Mouse (Mus musculus) kidney, postnatal 36 days (tissue): Measurements from ENCODE around the gene Tnk2.

Experiments
- DNase-seq, 2 experiments: peaks; one replicate each; pipeline ENCODE4 v3.0.0; 2021 to 2022; ENCODE audit warnings: mixed read lengths in 2 of 2

Tnk2 gene

DNA sequence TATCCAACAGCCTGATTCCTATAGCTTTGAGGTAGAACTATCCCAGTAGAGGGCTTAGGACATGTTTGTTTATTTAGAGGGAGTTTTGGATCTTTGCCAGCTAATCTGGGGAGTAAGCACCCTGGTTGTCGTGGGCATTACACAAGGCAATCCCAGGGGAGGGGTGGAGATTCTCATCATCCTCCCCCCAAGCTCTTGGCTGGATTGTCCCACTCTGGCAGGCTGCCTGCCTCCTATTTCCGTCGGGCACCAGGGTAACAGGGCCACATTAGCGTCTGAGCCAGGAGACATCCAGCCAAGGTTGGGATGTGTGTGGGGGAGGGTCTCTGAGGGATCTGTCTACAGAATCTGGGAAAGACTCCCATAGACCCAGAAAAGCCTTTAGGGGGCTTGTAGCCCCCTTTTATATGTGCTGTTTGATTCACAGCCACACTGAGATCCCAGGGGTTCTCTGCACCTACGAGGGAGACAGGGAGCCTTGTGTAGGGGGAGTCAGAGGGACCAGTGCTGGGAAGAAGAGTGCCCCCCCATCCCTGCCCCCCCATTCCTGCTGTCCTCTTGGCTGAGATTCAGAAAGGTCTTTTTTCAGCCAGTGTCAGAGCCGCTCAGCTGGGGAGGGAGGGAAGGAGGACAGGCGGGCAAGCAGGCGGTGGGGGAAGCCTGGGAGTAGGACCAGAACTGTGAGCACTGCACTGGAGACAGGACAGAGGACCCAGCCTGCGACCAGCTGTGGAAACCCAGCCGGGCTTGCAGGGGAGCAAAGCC is 17.1 kb downstream of the Tnk2 start:
- peak; percentile 58 to 73 for DNase-seq

DNA sequence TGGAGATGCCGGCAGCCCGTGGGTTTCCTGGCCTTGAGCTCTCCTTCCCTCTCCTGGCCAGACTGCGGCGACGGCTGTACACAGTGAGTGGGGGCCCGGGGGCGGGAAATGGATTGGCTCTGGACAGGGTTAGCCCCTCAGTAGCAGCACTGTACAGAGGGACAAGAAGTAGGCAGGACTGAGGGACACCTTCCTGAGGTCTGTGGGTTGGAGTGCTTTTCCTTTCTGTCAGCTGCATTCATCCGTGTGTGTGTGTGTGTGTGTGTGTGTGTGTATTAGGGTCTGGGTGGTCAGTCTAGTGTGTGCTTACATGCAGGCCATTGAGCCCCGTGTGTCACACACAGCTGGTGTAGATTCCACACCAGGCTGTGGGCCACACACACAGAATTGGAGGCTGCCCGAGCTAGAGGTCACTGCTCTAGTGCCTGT is 17.8 kb downstream of the Tnk2 start:
- DNase-seq, result peak in 1 of 2 experiments; percentile 29

DNA sequence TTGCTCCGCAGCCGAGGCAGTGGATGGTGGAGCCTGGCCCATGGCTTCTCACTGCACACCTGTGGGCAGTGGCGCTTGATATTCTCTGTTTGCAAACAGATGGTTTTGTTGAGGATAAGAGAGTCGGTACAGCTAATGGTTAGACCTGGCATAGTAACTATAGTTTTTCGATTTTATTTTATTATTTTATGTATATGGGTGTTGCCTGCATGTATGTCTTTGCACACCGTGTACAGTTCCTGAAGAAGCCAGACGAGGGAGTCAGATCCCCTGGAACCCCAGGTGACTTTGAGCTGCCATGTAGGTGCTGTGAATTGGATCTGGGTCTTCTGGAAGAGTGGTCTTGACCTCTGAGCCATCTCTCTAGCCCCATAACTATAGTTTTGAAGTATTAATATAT is 18.7 kb downstream of the Tnk2 start:
- no peak for DNase-seq

DNA sequence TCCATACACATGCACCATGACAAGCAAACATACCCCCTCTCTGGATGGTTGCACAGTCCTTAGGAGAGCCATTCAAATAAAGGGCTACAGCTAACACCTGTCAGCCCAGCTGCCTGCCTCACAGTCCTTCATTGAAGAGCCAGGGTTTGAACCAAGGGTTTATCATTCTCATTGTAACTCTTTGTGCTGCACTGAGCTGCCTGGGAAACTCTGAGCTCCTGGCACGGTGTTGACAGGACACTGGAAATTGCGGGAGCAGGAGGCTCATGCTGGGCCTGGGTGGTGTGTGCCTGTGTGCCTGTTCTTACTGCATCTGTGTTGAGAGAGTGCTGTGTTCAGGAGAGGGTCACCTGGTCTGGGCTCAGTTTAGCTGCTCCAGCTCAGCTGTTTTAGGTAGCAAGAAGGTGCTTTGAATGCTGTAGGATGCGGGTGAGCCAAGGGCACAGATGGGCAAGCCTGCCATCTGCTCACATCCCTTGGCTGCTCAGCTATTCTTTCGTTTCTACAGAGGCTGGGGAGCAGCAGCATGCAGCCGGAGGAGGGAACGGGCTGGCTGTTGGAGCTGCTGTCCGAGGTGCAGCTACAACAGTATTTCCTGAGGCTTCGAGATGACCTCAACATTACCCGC is 19.7 kb downstream of the Tnk2 start:
- no peak for DNase-seq

DNA sequence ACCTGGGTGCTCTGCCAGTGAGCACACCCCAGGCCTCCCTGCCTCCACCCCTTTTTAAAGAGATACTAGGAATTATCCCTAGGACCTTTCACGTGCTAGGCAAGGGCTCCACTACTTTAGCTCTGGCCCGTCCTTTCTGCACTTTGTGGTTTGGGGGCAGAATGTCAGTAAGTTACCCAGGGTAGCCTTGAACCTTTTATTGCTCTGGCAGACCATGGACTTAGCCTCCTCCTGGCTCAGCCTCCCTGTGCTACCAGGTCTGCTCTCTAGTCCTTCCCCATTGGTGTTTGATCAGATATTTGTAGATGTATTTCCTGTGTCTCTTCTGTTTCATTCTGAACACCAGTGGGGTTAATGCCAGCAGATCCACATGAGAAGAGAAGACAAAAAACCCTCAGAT is 20.5 kb downstream of the Tnk2 start:
- DNase-seq, result no peak

DNA sequence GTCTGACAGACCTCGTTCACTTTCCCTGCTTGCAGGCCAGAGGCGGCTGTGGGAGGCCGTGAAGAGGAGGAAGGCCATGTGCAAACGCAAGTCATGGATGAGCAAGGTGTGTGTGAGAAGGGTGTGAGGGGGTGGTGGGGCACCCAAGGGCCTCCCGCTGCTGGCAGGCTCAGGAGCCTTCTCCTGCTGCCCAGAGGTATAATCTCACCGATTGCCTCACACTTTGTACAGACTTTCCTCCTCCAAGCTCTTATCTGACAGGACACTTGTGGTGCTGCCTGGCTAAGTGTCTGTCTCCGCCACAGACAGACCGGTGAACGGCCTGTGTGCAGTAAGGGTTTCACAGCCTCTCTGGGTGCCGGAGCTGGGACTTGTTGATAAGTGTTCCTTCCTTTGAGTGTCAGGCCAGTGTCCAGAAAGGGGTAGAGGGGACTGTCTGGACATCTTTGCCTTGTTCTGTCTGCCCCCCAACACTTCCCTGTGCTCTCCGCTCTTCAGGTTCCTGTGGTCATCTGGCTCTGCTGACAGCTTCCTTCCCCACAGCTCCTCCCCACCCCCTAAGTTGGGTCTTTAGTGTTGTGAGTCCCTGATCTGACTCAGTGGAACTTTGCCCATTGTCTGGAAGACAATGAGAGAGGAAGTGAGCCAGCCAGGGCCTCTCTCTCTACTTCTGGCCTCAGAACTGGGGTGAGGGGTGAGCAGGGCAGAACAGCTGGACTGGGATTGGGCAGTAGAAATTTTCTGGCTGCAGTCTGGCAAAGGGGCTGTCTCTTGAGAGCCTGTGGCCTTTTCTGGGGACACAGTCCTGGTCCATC is 22.4 kb downstream of the Tnk2 start:
- DNase-seq, result peak; percentile 55 to 66

DNA sequence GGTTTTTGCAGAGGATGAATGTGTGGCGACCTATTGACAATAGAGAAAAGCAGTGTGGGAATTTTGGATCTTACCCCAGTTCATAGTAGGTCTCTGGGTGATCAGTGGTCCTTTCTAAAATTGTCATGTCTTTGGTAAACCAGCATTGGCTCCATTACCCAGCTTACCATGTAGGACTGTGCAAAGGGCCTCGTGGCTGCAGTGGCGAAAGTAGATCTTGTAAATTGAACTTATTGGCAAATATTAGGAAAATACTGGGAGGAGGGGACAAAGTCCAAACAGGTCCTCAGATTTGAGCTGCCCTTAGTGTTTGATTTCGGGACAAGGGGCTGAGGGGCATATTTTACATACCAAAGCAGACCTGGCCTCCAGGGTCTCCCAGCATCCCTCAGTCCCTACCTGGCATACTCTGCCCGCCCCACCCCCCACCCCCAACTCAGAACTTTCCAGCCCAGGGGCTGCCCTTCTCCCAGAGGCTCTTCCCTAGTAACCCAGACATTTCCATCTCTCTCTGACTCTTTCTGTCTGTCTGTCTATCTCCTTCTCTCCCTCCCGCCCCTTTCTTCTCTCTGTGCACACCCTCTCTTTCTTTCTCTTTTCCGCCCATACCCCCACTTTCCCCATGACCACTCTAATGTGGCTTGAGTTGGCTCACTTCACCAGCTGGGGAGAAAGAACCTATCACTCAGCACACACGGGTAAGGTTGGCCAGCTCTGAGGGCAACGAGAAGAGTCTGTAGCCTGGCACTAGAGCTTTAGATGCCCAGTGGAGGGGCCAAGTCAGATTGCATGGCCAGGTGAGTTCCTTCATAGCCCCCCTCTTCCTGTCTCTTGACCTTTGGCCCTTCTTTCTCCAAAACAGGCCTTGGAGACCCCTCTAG is 23.2 kb downstream of the Tnk2 start:
- DNase-seq, result no peak

DNA sequence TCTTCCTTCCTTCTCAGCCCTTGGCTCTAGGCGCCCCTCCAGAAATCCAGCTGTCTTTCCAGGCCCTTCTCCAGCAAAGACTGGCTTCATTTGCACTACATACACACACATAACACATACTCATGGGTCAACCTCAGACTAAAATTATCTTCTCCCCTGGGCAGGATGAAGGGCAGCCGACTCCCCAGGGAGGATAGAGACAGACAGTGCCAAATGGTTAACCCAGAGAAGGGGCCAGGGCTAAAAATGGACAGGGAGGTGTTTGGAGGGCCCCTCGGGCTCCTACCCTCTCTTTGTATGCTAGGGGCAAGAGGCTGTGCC is 23.8 kb downstream of the Tnk2 start:
- DNase-seq, result no peak

DNA sequence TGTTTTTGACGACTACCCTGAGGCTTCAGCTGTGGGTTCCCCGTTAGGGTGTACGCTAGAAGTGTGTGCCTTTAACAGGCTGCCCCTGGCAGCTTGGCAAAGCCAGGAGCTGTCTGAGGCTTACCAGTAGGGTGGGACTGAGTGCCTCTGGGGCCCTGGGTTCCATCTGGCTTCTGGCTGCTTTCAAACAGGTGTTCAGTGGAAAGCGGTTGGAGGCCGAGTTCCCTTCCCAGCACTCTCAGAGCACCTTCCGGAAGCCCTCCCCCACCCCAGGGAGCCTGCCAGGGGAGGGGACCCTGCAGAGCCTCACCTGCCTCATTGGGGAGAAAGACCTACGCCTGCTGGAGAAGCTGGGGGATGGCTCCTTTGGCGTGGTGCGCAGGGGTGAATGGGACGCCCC is 24.4 kb downstream of the Tnk2 start:
- no peak for DNase-seq

DNA sequence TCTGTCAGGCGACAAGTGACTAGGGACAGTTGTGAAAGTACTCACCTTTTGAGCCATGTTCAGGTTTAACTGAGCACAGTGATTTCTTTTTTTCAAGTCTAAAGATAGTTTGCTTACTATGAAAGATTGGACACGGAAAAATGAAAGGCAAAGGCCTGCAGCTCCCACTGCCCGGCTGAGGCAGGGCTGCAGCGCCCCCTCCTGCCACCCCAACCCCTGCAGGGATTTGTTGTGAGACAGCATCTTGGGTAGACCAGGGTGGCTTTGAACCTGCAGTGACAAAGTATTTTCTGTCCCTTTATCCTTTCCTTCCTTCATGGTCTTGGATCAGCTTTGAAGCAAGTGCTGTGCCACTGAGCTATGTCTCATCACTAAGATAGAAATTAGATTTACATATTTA is 24.8 kb downstream of the Tnk2 start:
- DNase-seq, result peak in 1 of 2 experiments; percentile 35

DNA sequence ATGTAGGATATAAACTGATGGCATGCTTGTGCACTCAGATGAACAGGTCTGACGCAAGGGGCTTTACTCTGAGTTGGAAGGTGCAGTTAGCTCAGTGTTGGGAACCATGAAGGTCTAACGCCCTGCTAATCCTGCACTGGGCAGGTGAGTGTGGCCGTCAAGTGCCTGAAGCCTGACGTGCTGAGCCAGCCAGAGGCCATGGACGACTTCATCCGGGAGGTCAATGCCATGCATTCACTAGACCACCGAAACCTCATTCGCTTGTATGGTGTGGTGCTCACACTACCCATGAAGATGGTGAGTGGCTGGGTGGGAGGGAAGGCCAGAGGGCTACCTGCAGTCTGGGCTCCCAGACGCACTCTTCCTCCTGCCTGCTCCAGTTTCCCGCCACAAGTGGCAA is 25.6 kb downstream of the Tnk2 start:
- no peak for DNase-seq

DNA sequence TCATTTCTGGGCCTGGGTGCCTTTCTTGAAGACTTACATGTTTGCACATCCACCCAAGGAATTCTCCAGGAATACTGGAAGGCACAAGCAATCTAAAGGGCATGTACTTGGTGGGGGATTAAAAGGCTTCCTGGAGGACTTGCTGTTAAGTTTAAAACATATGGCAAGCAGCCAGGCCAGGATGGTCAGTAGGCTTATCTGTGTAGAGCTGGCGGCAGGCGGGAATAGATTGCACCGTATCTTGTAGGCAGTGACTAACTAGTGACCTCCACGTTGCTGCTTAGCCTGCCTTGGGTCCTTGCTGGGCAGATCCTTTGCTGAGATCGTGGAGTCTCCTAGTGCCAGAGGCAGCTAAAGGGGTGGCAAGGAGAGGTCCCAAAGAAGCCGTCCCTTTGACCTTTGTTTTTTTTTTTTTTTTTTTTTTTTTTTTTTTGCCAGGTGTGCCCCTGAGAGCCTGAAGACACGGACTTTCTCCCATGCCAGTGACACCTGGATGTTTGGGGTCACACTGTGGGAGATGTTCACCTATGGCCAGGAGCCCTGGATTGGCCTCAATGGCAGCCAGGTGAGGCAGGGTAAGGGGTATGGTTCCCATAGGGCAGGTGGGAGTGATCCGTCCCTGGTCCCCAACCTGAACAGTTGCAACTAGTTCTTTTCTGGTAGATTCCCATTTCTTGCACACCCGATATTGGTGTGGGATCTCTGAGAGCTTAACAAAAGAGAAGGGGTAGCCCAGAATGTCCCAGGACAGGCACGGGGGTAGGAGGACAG is 26.9 kb downstream of the Tnk2 start:
- peak in 1 of 2 experiments; percentile 4 for DNase-seq

DNA sequence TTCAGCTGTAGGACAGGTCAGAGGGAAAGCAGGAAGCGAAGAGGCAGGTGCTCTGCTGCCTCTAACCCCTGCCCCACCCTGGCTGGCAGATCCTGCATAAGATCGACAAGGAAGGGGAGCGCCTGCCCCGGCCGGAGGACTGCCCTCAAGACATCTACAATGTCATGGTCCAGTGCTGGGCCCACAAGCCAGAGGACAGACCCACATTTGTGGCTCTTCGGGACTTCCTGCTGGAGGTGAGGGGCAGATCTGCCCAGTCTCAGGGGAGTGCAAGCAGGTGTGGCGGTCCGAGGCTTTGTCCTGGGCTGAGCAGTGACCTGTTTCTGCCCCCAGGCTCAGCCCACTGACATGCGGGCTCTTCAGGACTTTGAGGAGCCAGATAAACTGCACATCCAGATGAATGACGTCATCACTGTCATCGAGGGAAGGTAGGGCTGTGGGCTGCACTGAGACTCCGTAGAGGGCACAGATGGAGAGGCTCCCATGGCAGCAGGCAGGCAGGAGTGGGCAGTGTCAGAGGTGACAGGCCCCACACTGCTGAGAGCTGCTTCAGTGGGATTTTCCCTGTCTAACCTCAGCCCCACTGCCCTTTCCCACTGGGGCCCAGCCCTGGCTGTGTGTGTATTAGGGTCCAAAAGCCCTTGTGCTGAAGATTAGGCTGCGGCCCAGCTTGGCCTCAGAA is 27.7 kb downstream of the Tnk2 start:
- DNase-seq, result no peak

DNA sequence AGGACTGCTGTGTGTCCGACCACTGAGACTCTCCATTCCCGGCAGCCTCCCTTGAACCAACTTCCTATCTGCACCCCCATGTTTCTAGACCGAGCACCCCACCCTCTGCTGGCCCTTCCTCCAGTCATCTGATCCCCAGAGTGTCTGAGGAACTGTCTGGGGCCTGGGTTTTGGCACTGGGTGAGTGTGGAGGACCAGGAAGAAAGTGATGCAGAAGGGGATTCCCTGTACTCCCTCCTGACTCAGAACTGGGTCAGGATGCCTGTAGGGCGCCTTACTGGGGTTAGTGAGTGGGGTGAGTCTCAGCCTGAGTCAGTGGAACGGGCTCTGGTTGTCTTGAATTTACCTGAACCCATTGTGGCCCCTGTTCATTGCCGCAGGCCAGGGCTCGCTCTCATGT is 28.6 kb downstream of the Tnk2 start:
- no peak for DNase-seq

DNA sequence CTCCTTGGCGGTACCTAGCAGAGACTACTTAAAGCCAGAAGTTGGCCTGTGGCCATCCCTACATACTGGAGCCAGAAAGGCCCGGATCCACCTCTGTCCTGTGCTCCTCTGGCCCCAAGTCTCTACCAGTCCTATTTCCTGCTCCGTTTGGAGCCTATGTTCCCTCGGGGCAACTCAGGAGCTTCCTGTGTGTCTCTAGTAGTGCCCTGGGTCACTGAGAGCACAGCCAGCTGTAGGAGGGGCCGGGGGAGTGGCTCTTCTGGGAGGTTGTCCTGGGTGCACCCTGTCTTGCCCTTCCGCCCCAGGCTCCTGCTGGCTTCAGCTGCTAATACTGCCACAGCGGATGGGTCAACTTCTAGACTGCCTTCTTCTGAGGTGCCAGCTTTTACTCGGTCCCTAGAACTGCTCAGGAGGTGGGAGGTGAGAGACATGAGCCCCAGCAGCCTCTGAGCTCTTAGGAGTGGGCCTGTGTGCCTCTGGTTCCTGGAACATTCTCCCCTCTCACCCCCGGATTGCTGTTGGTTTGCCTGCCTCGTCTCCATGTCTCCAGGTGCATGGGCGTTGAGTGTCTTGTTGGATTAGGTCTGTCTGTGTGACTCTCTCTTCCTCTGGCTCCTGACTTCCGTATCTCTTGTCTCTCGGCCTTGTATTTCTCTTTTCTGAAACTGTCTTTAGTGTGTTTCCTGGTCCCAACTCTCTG is 29.3 kb downstream of the Tnk2 start:
- DNase-seq, result peak; percentile 83

DNA sequence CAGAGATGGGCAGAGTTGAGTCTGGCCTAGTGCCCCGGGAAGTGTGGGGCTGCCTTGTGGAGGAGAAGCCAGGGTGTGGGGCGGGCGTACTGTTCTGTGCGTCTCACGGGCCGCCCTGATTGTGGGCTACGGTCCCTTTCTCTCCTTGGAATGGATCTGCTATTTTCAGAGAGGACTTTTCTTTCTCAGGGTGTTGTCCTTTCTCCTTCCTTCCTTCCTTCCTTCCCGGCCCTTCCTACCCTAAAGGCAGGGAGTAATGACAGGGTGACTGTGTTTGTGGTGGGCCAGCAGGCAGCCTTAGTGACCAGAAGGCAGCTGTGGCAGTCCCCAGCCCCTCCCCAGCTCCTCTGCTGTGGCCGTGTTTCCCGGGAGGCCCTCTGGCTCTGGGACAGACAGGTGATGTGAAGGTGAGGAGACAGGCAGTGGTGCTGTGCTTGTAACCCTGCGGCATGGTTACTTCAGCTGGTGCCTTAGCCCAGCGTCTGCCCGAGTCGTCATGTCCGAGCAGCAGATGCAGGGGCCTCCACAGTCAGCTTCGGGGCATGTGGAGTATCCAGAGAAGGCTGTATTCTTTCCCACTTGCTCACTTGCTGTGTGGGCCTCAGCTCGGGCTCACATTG is 30.6 kb downstream of the Tnk2 start:
- DNase-seq, result peak in 1 of 2 experiments; percentile 8

DNA sequence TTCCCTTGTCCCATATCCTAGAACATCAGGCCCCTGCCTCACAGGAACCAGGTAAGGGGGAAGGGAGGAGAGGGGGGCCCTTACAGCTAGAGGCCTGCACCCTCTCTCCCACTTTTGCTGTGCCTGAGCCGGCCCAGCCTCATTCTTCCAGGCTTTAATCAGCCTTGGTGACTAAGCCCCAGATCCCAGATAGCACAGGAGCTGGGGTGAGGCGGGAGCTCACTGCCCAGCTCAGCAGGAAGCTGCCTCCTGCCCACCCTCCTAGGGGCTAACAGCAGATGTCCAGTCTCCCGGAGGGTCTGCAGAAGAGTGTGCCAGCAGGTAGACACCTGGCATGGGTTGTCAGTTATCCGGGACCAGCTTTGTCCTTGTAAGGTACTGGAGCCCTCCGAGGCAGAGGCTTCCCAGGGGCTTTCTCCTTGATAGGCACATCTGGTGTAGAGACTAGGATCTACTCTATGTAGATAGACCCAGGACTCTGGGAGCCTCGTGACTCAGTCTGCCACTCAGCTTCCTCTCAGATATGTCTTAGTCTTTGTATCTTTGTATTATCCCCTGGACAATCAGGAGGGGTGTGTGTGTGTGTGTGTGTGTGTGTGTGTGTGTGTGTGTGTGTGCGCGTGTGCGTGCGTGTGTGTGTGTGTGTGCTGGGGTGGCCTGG is 33.5 kb downstream of the Tnk2 start:
- no peak for DNase-seq

DNA sequence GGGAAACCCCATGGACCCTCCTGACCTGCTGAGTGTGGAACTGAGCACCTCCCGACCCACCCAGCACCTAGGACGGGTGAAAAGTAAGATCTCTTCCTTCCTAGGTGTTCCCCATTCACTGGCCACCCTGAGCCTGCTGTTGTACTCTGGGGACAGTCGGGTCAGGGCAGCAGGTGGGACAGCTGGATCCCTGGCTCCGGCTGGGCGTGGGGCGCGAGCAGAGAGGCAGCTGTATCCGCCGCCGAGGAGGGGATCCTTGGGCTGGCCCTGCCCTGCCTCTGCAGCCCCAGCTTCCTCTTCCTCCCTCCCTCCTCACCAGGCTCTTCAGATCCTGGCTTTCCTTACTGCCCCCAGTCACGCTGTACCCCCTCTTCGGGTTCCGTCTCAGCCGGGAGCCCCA is 34.2 kb downstream of the Tnk2 start:
- peak in 1 of 2 experiments; percentile 14 for DNase-seq

DNA sequence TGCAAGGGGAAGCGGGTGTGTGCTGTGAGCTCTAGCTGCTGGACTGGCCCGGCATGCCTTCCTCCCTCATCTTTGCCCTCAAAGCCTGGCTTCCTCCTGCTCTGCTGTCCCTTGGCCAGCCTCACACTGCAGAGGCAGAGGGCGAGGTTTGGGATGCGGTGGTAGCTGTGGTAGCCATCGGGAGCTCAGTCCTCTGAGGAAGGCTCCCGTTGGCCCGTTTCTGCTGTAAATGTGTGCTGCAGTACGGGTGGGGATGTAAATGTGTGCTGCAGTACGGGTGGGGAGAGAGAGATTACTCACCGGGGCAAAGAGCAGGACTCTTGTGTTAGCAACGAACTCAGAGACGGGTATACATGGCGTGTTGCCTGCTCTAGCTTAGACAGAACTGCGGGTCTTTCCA is 35.1 kb downstream of the Tnk2 start:
- DNase-seq, result no peak

DNA sequence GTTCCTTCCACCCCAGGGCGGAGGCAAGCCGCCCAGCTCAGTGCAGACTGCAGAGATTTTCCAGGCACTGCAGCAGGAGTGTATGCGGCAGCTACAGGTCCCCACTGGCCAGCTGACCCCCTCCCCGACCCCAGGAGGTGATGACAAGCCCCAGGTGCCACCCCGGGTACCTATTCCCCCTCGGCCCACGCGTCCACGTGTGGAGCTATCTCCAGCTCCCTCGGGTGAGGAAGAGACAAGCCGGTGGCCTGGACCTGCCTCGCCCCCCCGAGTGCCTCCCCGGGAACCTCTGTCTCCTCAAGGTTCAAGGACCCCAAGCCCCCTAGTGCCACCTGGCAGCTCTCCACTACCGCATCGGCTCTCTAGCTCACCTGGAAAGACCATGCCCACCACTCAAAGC is 36.3 kb downstream of the Tnk2 start:
- DNase-seq, result no peak
